Comparison of ENCODE assay signal across 11 mouse cellular contexts in the genomic region with DNA sequence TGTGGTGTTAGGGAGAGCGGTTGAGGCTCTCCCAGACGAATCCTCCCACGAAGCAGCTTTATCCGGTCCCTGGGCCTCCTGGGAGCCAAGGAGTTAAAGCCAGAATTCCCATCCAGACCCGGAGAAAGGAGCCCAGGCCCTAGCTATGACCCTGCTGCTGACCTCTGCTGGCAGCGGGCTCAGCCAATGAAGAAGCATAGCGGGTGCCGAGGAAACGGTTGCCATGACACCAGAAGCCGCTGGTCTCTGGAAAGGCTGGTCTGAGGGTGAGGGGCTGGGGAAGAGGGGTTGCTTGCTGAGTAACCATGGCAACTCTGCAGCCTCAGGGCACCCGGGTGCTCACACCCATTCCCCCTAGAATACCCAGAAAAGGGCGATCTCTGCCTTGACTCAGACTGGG. TPM values are rescaled to one million over a fixed set of nuclear protein-coding genes. Genes with fewer than 3 reads are reported as not detected.
DNase-seq lines count a peak whose midpoint lies in the region; ATAC-seq and TF ChIP-seq lines count a peak whose summit lies in the region.
"Had no signal": no experiment of that assay in that cellular context is flagged by ENCODE, and none has a peak within 500 bp of the region (broad histone marks: within the 10 kb centered on the region; RNA-seq: fewer than 3 reads in every experiment).

No protein-coding gene starts in this region.

- peak; percentile 51 for DNase-seq in lung, embryonic 14.5 days
- no peak for DNase-seq in lung, postnatal 10 days
- peak; percentile 90 for DNase-seq in forebrain, embryonic 11.5 days (ENCODE audit: low spot score)
- DNase-seq in limb, embryonic 14.5 days (ENCODE audit: low spot score), result no peak
- DNase-seq in T-cell, adult 2 months (ENCODE audit: low spot score), result no peak
- DNase-seq in cerebellum, adult 2 months, result no peak
- DNase-seq in left cerebral cortex, adult 2 months (ENCODE audit: extremely low spot score in 1 of 2, low spot score in 2 of 2), result no peak
- DNase-seq: cerebellum, adult 11 months had no signal

- no peaks in the 10 kb centered on the region for H3K4me1 ChIP-seq in lung, embryonic 14.5 days (ENCODE audit: insufficient read depth)
- peaks cover 16% of the 10 kb centered on the region for H3K4me1 ChIP-seq in forebrain, embryonic 11.5 days (replicated peaks; ENCODE audit: control insufficient read depth, insufficient read depth, low read length)
- peaks cover 7% of the 10 kb centered on the region for H3K4me1 ChIP-seq in limb, embryonic 14.5 days (ENCODE audit: control insufficient read depth, insufficient read depth, low read length)
- H3K4me1 ChIP-seq in stomach, embryonic 15.5 days, result 0 out of 2 replicates have a peak, but pooled peaks cover 4% of the 10 kb centered on the region
- no peaks in the 10 kb centered on the region for H3K4me1 ChIP-seq in cerebellum, adult 2 months (ENCODE audit: control insufficient read depth, insufficient read depth, low read length)

- no peak overlapping the region for H3K4me2 ChIP-seq in lung, embryonic 14.5 days
- 0 out of 2 replicates have a peak overlapping the region, but pooled peaks have one; percentile 2 for H3K4me2 ChIP-seq in forebrain, embryonic 11.5 days (ENCODE audit: low read depth, low read length, severe bottlenecking)
- peak overlapping the region; percentile 23; the same call in 1 of the 2 replicates for H3K4me2 ChIP-seq in limb, embryonic 14.5 days (replicated peaks; ENCODE audit: low read depth, low read length, severe bottlenecking)
- H3K4me2 ChIP-seq in stomach, embryonic 15.5 days, result peak overlapping the region; percentile 13; the same call in 1 of the 2 replicates

- 11% methylated on average over 12 of the region's 12 CpGs for WGBS in lung, embryonic 14.5 days
- 4% methylated on average over 12 of the region's 12 CpGs for WGBS in forebrain, embryonic 11.5 days
- 9% methylated on average over 12 of the region's 12 CpGs for WGBS in limb, embryonic 14.5 days
- WGBS in stomach, embryonic 15.5 days, result 10% methylated on average over 12 of the region's 12 CpGs
- 37% methylated on average over 12 of the region's 12 CpGs for WGBS in cerebellum, adult 2 months

- H3K4me3 ChIP-seq in lung, embryonic 14.5 days (ENCODE audit: low read depth, low read length), result no peak overlapping the region
- no peak overlapping the region for H3K4me3 ChIP-seq in forebrain, embryonic 11.5 days (ENCODE audit: low read depth, low read length)
- no peak overlapping the region for H3K4me3 ChIP-seq in limb, embryonic 14.5 days (replicated peaks; ENCODE audit: low read length)
- no peak overlapping the region for H3K4me3 ChIP-seq in stomach, embryonic 15.5 days (replicated peaks)
- H3K4me3 ChIP-seq in cerebellum, adult 2 months (replicated peaks; ENCODE audit: insufficient read depth, low read depth, low read length), result no peak overlapping the region
- no peak overlapping the region for H3K4me3 ChIP-seq in left cerebral cortex, adult 2 months

- no peaks in the 10 kb centered on the region for H3K27me3 ChIP-seq in lung, embryonic 14.5 days (ENCODE audit: insufficient read depth, low read length)
- no peaks in the 10 kb centered on the region for H3K27me3 ChIP-seq in forebrain, embryonic 11.5 days (ENCODE audit: control insufficient read depth, insufficient read depth, low read length)
- H3K27me3 ChIP-seq in limb, embryonic 14.5 days (ENCODE audit: control insufficient read depth, insufficient read depth, low read length), result no peaks in the 10 kb centered on the region
- H3K27me3 ChIP-seq in stomach, embryonic 15.5 days (replicated peaks), result no peaks in the 10 kb centered on the region
- no peaks in the 10 kb centered on the region for H3K27me3 ChIP-seq in cerebellum, adult 2 months (ENCODE audit: control insufficient read depth, insufficient read depth, low read length)

- no peak for TF ChIP-seq CTCF in lung, embryonic 14.5 days (IDR thresholded peaks at IDR 0.05; ENCODE audit: low read depth)
- no peak for TF ChIP-seq CTCF in cerebellum, adult 2 months (IDR thresholded peaks at IDR 0.05; ENCODE audit: borderline replicate concordance, insufficient read depth, low read depth, low read length)
- TF ChIP-seq CTCF in left cerebral cortex, adult 2 months (IDR thresholded peaks at IDR 0.05), result no peak

- H3K27ac ChIP-seq in lung, embryonic 14.5 days (ENCODE audit: low read depth), result peak overlapping the region; percentile 21; the same call in 1 of the 2 replicates
- peak overlapping the region; percentile 86 for H3K27ac ChIP-seq in forebrain, embryonic 11.5 days (ENCODE audit: low read depth, low read length)
- no peak overlapping the region for H3K27ac ChIP-seq in limb, embryonic 14.5 days (replicated peaks; ENCODE audit: low read depth, low read length)
- no peak overlapping the region for H3K27ac ChIP-seq in stomach, embryonic 15.5 days
- H3K27ac ChIP-seq in cerebellum, adult 2 months (ENCODE audit: insufficient read depth, low read length), result no peak overlapping the region
- H3K27ac ChIP-seq in left cerebral cortex, adult 2 months, result no peak overlapping the region

- H3K9me3 ChIP-seq in lung, embryonic 14.5 days (ENCODE audit: low read depth, low read length), result peaks cover 7% of the 10 kb centered on the region; the same call in 1 of the 2 replicates
- peaks cover 4% of the 10 kb centered on the region; the same call in 1 of the 2 replicates for H3K9me3 ChIP-seq in forebrain, embryonic 11.5 days (ENCODE audit: control insufficient read depth, low read length)
- peaks cover 14% of the 10 kb centered on the region; the same call in 1 of the 2 replicates for H3K9me3 ChIP-seq in limb, embryonic 14.5 days (ENCODE audit: control insufficient read depth, low read length)
- H3K9me3 ChIP-seq in stomach, embryonic 15.5 days, result no peaks in the 10 kb centered on the region

- ATAC-seq in lung, embryonic 14.5 days (ENCODE audit: insufficient read depth), result peak; percentile 22; the same call in 1 of the 2 replicates
- peak; percentile 91 for ATAC-seq in forebrain, embryonic 11.5 days (replicated peaks; ENCODE audit: low FRiP score)
- 0 out of 2 replicates have a peak, but pooled peaks have one; percentile 3 for ATAC-seq in limb, embryonic 14.5 days (ENCODE audit: low FRiP score, low read depth)
- 0 out of 2 replicates have a peak, but pooled peaks have one; percentile 19 for ATAC-seq in stomach, embryonic 15.5 days (ENCODE audit: insufficient read depth, low FRiP score, low read depth)

- no peak for TF ChIP-seq POLR2A in limb, embryonic 14.5 days (IDR thresholded peaks at IDR 0.05; ENCODE audit: borderline replicate concordance, extremely low read depth, insufficient read depth, insufficient read length)
- no peak for TF ChIP-seq POLR2A in cerebellum, adult 2 months (IDR thresholded peaks at IDR 0.05; ENCODE audit: borderline replicate concordance, insufficient read depth, low read length)

- intact Hi-C loops in left cerebral cortex, adult 2 months (cut with DNase I), result no loop called here

- no peaks in the 10 kb centered on the region for H3K36me3 ChIP-seq in lung, embryonic 14.5 days (ENCODE audit: insufficient read depth)
- H3K36me3 ChIP-seq in forebrain, embryonic 11.5 days (ENCODE audit: control insufficient read depth, insufficient read depth, low read length), result no peaks in the 10 kb centered on the region
- no peaks in the 10 kb centered on the region for H3K36me3 ChIP-seq in limb, embryonic 14.5 days (ENCODE audit: control insufficient read depth, insufficient read depth, low read length)
- no peaks in the 10 kb centered on the region for H3K36me3 ChIP-seq in stomach, embryonic 15.5 days

- no peak overlapping the region for H3K9ac ChIP-seq in lung, embryonic 14.5 days
- H3K9ac ChIP-seq in forebrain, embryonic 11.5 days (ENCODE audit: low read length), result 0 out of 2 replicates have a peak overlapping the region, but pooled peaks have one; percentile 20
- H3K9ac ChIP-seq in limb, embryonic 14.5 days (ENCODE audit: low read depth, low read length, severe bottlenecking), result no peak overlapping the region
- H3K9ac ChIP-seq in stomach, embryonic 15.5 days, result no peak overlapping the region

RNA-seq across cellular contexts. Expression of a gene that starts 11.7 kb away (rescaled TPM):
- polyA plus RNA-seq in lung, embryonic 14.5 days (2014; fragmentation: Nextera tagmentation; extraction: Ambion mirVana), result 96.8 and 112 TPM in 2 replicates
- 210 and 218 TPM in 2 replicates for polyA plus RNA-seq in forebrain, embryonic 11.5 days (2014; fragmentation: Nextera tagmentation; extraction: Ambion mirVana)
- 483 and 667 TPM in 2 replicates for polyA plus RNA-seq in limb, embryonic 14.5 days (2012; rRNA removed)
- polyA plus RNA-seq in limb, embryonic 14.5 days (2014; fragmentation: Nextera tagmentation; extraction: Ambion mirVana), result 116 and 131 TPM in 2 replicates
- polyA plus RNA-seq in stomach, embryonic 15.5 days (2015; fragmentation: Nextera tagmentation; extraction: Ambion mirVana), result 71.8 and 81.2 TPM in 2 replicates
- polyA plus RNA-seq in cerebellum, adult 2 months (2012; rRNA removed), result 478 and 518 TPM in 2 replicates
- total RNA-seq in left cerebral cortex, adult 2 months (2021), result 100 to 1,000 TPM; 645 to 696 TPM

RNA-seq across cellular contexts. Expression of a gene that starts 24.2 kb away (rescaled TPM):
- polyA plus RNA-seq in lung, embryonic 14.5 days (2014; fragmentation: Nextera tagmentation; extraction: Ambion mirVana), result not detected in 2 replicates
- not detected in 2 replicates for polyA plus RNA-seq in forebrain, embryonic 11.5 days (2014; fragmentation: Nextera tagmentation; extraction: Ambion mirVana)
- polyA plus RNA-seq in limb, embryonic 14.5 days (2012; rRNA removed), result not detected in 2 replicates
- 0.17 TPM in 1 of 2 replicates, not detected in the other for polyA plus RNA-seq in limb, embryonic 14.5 days (2014; fragmentation: Nextera tagmentation; extraction: Ambion mirVana)
- not detected in 2 replicates for polyA plus RNA-seq in stomach, embryonic 15.5 days (2015; fragmentation: Nextera tagmentation; extraction: Ambion mirVana)
- not detected in 2 replicates for polyA plus RNA-seq in cerebellum, adult 2 months (2012; rRNA removed)
- total RNA-seq in left cerebral cortex, adult 2 months (2021), result not detected
- total RNA-seq: left cerebral cortex, postnatal 10 days; MEL had no signal

Comparison
In these comparisons a context has a peak if more than half of its experiments do, and no peak if none do; other contexts are left out.
1. DNase-seq: peak in lung, embryonic 14.5 days (single experiment) and forebrain, embryonic 11.5 days (single experiment); none in lung, postnatal 10 days (single experiment), limb, embryonic 14.5 days (single experiment), T-cell, adult 2 months (single experiment), cerebellum, adult 2 months (0 of 2) and left cerebral cortex, adult 2 months (0 of 2).
2. ATAC-seq: peak in every context shown above with its lines; median percentile 91 in forebrain, embryonic 11.5 days; 22 in lung, embryonic 14.5 days; 19 in stomach, embryonic 15.5 days; 3 in limb, embryonic 14.5 days.
3. H3K27ac ChIP-seq: peak in lung, embryonic 14.5 days (single experiment) and forebrain, embryonic 11.5 days (single experiment); none in limb, embryonic 14.5 days (single experiment), stomach, embryonic 15.5 days (single experiment), cerebellum, adult 2 months (single experiment) and left cerebral cortex, adult 2 months (single experiment).